Mouse (Mus musculus): ENCODE results near the gene P2rx4. TPM values are rescaled to one million over a fixed set of nuclear protein-coding genes. Genes with fewer than 3 reads are reported as not detected.
A peak's percentile ranks its signal among the peaks of the same experiment; 100 is the strongest.

The P2rx4 gene
- polyA plus RNA-seq, 1 experiment from 2014 or later = 21.7 TPM

DNA sequence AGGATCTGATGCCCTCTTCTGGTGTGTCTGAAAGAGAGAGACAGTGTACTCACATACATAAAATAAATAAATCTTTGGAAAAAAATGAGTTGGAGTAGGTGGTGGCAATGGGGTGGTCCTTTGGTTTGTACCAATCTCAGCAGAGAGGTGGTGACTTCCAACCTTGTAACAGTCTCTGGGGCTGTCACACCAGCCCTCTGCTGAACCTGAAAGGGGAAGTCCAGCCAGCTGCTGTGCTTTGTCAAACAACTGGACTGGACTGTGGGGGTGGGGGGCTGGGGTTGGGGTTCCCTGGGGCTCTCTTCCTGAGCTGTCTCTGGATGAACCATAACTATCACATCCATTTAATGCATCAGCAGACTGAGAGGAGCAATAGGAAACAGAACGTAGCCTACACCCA lies 8.4 kb downstream of the P2rx4 start:
- H3K4me3 ChIP-seq (ENCODE audit: low read length) = no peak overlapping the region
- 82% methylated on average over 1 of the region's 1 CpGs for WGBS
- H3K9ac ChIP-seq (ENCODE audit: low read length) = no peak overlapping the region
- H3K4me2 ChIP-seq (ENCODE audit: low read depth, low read length) = no peak overlapping the region
- H3K27ac ChIP-seq (ENCODE audit: low read length) = no peak overlapping the region
- peaks cover 6% of the 10 kb centered on the region for H3K36me3 ChIP-seq (ENCODE audit: control insufficient read depth, insufficient read depth)
- H3K9me3 ChIP-seq (replicated peaks; ENCODE audit: control insufficient read depth, low read length) = peaks cover 6% of the 10 kb centered on the region
- no peaks in the 10 kb centered on the region for H3K27me3 ChIP-seq (ENCODE audit: control insufficient read depth, insufficient read depth, low read length)
- ATAC-seq (replicated peaks; ENCODE audit: extremely low read depth, insufficient read depth, low FRiP score) = no peak
- H3K4me1 ChIP-seq (ENCODE audit: control insufficient read depth, insufficient read depth, low read length) = no peaks in the 10 kb centered on the region

DNA sequence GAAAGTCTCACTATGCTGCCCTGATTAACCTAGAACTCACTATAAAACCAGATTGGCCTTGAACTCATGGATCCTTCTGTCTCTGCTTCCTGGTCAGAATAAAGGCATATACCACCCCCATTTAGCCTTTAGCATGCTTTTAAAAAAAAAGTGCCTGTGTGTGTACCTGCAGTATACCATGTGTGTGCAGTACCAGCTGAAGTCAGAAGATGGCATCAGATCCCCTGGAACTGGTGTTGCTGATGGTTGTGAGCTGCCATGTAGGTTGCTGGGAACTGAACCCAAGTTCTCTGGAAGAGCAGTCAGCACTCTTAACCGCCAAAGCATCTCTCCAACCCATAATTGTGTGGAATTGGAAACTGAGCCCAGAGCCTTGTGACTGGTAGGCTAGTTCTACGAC lies 9.4 kb downstream of the P2rx4 start:
- Histone ChIP-seq H3K4me1 (ENCODE audit: control insufficient read depth, insufficient read depth, low read length) (no peaks in the 10 kb centered on the region), H3K4me2 (ENCODE audit: low read depth, low read length) (no peak overlapping the region), H3K9me3 (replicated peaks; ENCODE audit: control insufficient read depth, low read length) (peaks cover 6% of the 10 kb centered on the region), H3K36me3 (ENCODE audit: control insufficient read depth, insufficient read depth) (peaks cover 6% of the 10 kb centered on the region), H3K4me3 (ENCODE audit: low read length) (no peak overlapping the region), H3K9ac (ENCODE audit: low read length) (no peak overlapping the region), H3K27ac (ENCODE audit: low read length) (no peak overlapping the region), H3K27me3 (ENCODE audit: control insufficient read depth, insufficient read depth, low read length) (no peaks in the 10 kb centered on the region)
- 96% methylated on average over 2 of the region's 2 CpGs for WGBS
- ATAC-seq (replicated peaks; ENCODE audit: extremely low read depth, insufficient read depth, low FRiP score) = no peak

DNA sequence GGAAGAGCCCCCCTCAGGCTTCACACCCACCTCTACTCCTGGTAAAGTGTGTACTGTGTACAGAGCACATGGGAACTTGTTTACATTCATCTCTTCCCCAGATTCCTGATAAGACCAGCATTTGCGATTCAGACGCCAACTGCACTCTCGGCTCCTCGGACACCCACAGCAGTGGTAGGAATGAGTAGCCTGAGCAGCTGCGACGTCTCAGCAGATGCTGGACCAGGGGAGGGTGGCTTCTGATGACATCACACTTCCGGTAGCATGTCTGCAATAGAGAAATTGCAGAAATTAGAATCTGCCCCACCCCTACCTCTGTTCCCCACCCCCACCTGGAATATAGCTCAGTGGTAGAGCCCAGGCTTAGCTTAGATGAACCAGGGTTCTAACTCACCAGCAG lies 11.1 kb downstream of the P2rx4 start:
- no peak overlapping the region for H3K4me2 ChIP-seq (ENCODE audit: low read depth, low read length)
- no peaks in the 10 kb centered on the region for H3K27me3 ChIP-seq (ENCODE audit: control insufficient read depth, insufficient read depth, low read length)
- H3K4me3 ChIP-seq (ENCODE audit: low read length) = no peak overlapping the region
- H3K9ac ChIP-seq (ENCODE audit: low read length) = no peak overlapping the region
- H3K27ac ChIP-seq (ENCODE audit: low read length) = no peak overlapping the region
- ATAC-seq (replicated peaks; ENCODE audit: extremely low read depth, insufficient read depth, low FRiP score) = no peak
- WGBS = 57% methylated on average over 7 of the region's 7 CpGs
- H3K9me3 ChIP-seq (replicated peaks; ENCODE audit: control insufficient read depth, low read length) = peaks cover 7% of the 10 kb centered on the region
- H3K4me1 ChIP-seq (ENCODE audit: control insufficient read depth, insufficient read depth, low read length) = no peaks in the 10 kb centered on the region
- H3K36me3 ChIP-seq (ENCODE audit: control insufficient read depth, insufficient read depth) = peaks cover 6% of the 10 kb centered on the region

DNA sequence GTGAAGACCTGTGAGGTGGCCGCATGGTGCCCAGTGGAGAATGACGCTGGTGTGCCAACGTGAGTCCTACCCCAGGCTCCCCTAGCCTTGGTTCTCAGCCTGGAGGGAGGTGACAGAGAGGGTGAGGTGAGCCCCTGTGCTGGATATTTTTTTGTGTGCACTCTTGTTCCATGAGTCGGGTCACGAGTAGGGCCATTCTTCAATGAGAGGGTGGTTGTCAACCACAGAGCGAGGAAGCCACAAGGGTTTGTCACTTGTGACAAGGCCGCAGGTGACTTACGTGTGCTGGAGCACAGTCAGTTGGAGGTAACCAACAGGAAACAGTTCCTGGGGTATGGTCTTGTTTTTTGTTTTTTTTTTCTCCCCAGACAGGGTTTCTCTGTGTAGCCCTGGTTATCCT lies 11.8 kb downstream of the P2rx4 start:
- H3K36me3 ChIP-seq (ENCODE audit: control insufficient read depth, insufficient read depth) = peaks cover 6% of the 10 kb centered on the region
- H3K27ac ChIP-seq (ENCODE audit: low read length) = no peak overlapping the region
- H3K4me2 ChIP-seq (ENCODE audit: low read depth, low read length) = no peak overlapping the region
- H3K9me3 ChIP-seq (replicated peaks; ENCODE audit: control insufficient read depth, low read length) = peaks cover 7% of the 10 kb centered on the region
- no peaks in the 10 kb centered on the region for H3K4me1 ChIP-seq (ENCODE audit: control insufficient read depth, insufficient read depth, low read length)
- ATAC-seq (replicated peaks; ENCODE audit: extremely low read depth, insufficient read depth, low FRiP score) = no peak
- H3K27me3 ChIP-seq (ENCODE audit: control insufficient read depth, insufficient read depth, low read length) = no peaks in the 10 kb centered on the region
- WGBS = 82% methylated on average over 8 of the region's 8 CpGs
- no peak overlapping the region for H3K4me3 ChIP-seq (ENCODE audit: low read length)
- H3K9ac ChIP-seq (ENCODE audit: low read length) = no peak overlapping the region

DNA sequence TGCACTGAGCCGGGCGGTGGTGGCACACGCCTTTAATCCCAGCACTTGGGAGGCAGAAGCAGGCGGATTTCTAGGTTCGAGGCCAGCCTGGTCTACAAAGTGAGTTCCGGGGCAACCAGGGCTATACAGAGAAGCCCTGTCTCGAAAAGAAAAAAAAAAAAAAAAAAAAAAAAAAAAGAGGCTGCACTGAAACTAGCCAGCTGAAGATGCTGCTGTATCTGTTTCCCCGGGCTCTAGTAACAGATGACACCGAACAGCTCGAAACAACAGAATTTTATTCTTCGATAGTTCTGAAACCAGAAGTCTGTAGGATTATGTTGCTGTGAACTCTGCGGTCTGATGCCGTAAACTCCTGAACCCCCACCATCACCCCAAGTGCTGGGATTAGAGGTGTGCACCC lies 18.1 kb downstream of the P2rx4 start:
- H3K4me2 ChIP-seq (ENCODE audit: low read depth, low read length) = no peak overlapping the region
- no peak overlapping the region for H3K27ac ChIP-seq (ENCODE audit: low read length)
- no peaks in the 10 kb centered on the region for H3K4me1 ChIP-seq (ENCODE audit: control insufficient read depth, insufficient read depth, low read length)
- no peak overlapping the region for H3K9ac ChIP-seq (ENCODE audit: low read length)
- no peaks in the 10 kb centered on the region for H3K27me3 ChIP-seq (ENCODE audit: control insufficient read depth, insufficient read depth, low read length)
- peaks cover 4% of the 10 kb centered on the region for H3K9me3 ChIP-seq (replicated peaks; ENCODE audit: control insufficient read depth, low read length)
- no peak overlapping the region for H3K4me3 ChIP-seq (ENCODE audit: low read length)
- WGBS = 87% methylated on average over 13 of the region's 13 CpGs
- peaks cover 5% of the 10 kb centered on the region for H3K36me3 ChIP-seq (ENCODE audit: control insufficient read depth, insufficient read depth)
- ATAC-seq (replicated peaks; ENCODE audit: extremely low read depth, insufficient read depth, low FRiP score) = no peak

DNA sequence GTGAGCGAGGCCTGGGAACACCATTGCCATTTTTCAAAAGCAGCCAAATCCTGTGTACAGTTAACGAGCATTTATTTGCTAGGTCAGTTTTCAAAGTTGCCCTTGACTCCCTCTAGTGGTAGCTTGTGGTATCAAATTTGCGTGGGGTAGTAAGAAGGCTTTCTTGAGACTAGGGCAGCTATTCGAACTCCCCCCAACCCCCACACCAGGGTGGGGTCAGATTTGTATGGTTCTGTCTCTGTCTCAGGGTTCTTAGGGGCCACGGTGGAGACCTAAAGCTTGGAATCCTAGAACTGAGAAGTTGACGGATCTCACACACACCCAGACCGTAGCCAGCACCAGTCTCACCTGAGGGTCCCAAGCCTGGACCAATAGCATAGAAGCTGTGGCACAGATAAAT lies 18.7 kb downstream of the P2rx4 start:
- Histone ChIP-seq H3K9ac (ENCODE audit: low read length) (no peak overlapping the region), H3K36me3 (ENCODE audit: control insufficient read depth, insufficient read depth) (peaks cover 5% of the 10 kb centered on the region), H3K27ac (ENCODE audit: low read length) (no peak overlapping the region), H3K4me2 (ENCODE audit: low read depth, low read length) (no peak overlapping the region), H3K4me3 (ENCODE audit: low read length) (no peak overlapping the region), H3K27me3 (ENCODE audit: control insufficient read depth, insufficient read depth, low read length) (no peaks in the 10 kb centered on the region), H3K4me1 (ENCODE audit: control insufficient read depth, insufficient read depth, low read length) (no peaks in the 10 kb centered on the region), H3K9me3 (replicated peaks; ENCODE audit: control insufficient read depth, low read length) (peaks cover 4% of the 10 kb centered on the region)
- no peak; the same call in 1 of the 2 replicates for ATAC-seq (replicated peaks; ENCODE audit: extremely low read depth, insufficient read depth, low FRiP score)
- 17% methylated on average over 7 of the region's 7 CpGs for WGBS

DNA sequence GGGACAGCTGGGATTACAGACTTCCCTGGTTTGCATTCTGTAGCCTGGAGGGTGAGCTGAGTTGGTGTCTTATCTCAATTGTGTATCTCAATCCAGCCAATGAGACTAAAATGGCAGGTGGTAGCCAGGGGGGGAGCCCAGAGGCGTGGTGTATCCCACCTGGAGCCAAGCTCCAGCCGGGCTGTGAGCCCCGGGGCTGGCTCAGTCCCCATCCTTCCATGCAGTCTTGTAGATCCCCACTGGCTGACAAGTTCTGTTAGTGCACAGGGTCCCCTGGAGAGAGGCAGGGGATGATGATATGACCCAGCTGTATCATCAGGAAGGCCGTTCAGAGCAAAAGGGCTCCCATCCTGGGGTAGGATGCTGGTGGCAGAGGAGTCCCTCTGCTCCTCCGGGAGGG lies 19.3 kb downstream of the P2rx4 start:
- Histone ChIP-seq H3K4me2 (ENCODE audit: low read depth, low read length) (no peak overlapping the region), H3K4me3 (ENCODE audit: low read length) (no peak overlapping the region), H3K9me3 (replicated peaks; ENCODE audit: control insufficient read depth, low read length) (peaks cover 4% of the 10 kb centered on the region), H3K4me1 (ENCODE audit: control insufficient read depth, insufficient read depth, low read length) (no peaks in the 10 kb centered on the region; the same call in 1 of the 2 replicates), H3K27me3 (ENCODE audit: control insufficient read depth, insufficient read depth, low read length) (no peaks in the 10 kb centered on the region), H3K27ac (ENCODE audit: low read length) (no peak overlapping the region), H3K36me3 (ENCODE audit: control insufficient read depth, insufficient read depth) (peaks cover 5% of the 10 kb centered on the region), H3K9ac (ENCODE audit: low read length) (no peak overlapping the region)
- 69% methylated on average over 5 of the region's 5 CpGs for WGBS
- no peak for ATAC-seq (replicated peaks; ENCODE audit: extremely low read depth, insufficient read depth, low FRiP score)

DNA sequence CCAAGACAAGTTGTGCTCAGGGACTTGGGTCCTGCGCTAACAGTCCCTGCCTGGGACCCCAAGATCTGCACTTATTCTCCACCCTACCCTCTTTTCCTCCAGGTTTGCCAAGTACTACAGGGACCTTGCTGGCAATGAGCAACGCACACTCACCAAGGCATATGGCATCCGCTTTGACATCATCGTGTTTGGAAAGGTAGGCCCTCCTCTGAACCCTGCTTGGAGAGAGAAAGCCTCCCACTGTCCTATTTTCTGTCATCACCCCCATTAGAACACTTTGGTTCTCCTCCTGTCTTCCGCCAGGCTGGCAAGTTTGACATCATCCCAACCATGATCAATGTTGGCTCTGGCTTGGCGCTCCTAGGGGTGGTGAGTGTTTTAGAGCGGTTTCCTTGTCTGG lies 19.8 kb downstream of the P2rx4 start:
- Histone ChIP-seq H3K36me3 (ENCODE audit: control insufficient read depth, insufficient read depth) (peaks cover 5% of the 10 kb centered on the region), H3K9ac (ENCODE audit: low read length) (no peak overlapping the region), H3K27ac (ENCODE audit: low read length) (no peak overlapping the region), H3K4me1 (ENCODE audit: control insufficient read depth, insufficient read depth, low read length) (peaks cover 5% of the 10 kb centered on the region; the same call in 1 of the 2 replicates), H3K4me3 (ENCODE audit: low read length) (no peak overlapping the region), H3K27me3 (ENCODE audit: control insufficient read depth, insufficient read depth, low read length) (no peaks in the 10 kb centered on the region), H3K4me2 (ENCODE audit: low read depth, low read length) (no peak overlapping the region), H3K9me3 (replicated peaks; ENCODE audit: control insufficient read depth, low read length) (peaks cover 4% of the 10 kb centered on the region)
- WGBS = 88% methylated on average over 7 of the region's 7 CpGs
- ATAC-seq (replicated peaks; ENCODE audit: extremely low read depth, insufficient read depth, low FRiP score) = no peak

DNA sequence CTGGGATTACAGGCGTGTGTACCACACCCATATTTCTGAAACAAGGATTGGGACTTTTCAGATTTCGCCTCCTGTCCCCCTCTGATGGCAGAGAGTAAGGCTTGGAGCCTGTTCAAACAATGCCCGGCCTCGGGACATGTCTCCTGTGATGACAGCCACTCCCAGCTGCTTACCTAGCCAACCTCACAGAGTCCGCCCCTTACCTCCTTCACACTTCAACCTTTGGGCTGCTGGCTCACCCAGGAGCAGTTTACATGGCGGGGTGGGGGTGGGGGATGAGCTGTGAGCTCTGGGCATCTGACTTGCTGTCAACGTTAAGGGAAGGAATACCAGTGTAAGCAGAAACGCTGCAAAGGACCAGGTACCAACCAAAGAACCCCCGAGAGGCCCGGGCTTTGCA lies 23.4 kb downstream of the P2rx4 start:
- H3K9ac ChIP-seq (ENCODE audit: low read length) = no peak overlapping the region
- H3K27ac ChIP-seq (ENCODE audit: low read length) = no peak overlapping the region
- no peak overlapping the region for H3K4me2 ChIP-seq (ENCODE audit: low read depth, low read length)
- H3K36me3 ChIP-seq (ENCODE audit: control insufficient read depth, insufficient read depth) = peaks cover 5% of the 10 kb centered on the region
- H3K4me1 ChIP-seq (ENCODE audit: control insufficient read depth, insufficient read depth, low read length) = peaks cover 8% of the 10 kb centered on the region; the same call in 1 of the 2 replicates
- WGBS = 72% methylated on average over 10 of the region's 10 CpGs
- no peak overlapping the region for H3K4me3 ChIP-seq (ENCODE audit: low read length)
- H3K9me3 ChIP-seq (replicated peaks; ENCODE audit: control insufficient read depth, low read length) = no peaks in the 10 kb centered on the region
- ATAC-seq (replicated peaks; ENCODE audit: extremely low read depth, insufficient read depth, low FRiP score) = no peak
- H3K27me3 ChIP-seq (ENCODE audit: control insufficient read depth, insufficient read depth, low read length) = no peaks in the 10 kb centered on the region

DNA sequence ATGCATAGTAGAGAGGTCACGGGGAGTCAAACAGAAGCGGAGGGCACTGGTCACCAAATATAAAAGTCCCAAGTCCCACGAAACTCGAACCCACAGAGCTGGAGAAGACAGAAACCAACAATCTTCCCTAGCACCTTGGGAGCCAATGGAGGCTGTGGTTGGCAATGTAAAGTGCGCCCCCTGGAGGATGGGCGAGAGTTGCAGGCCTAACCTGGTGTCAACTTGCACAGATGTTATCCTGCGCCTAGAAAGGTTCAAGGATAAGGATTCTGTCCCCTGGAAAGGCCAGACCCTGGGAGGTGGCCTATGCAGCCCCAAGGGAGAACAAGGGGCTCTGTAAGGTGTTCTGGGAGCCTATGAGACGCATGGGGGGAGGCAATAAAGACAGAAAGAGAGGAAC lies 24.0 kb downstream of the P2rx4 start:
- H3K4me2 ChIP-seq (ENCODE audit: low read depth, low read length) = peak overlapping the region; percentile 44; the same call in 1 of the 2 replicates
- H3K9me3 ChIP-seq (replicated peaks; ENCODE audit: control insufficient read depth, low read length) = no peaks in the 10 kb centered on the region
- no peaks in the 10 kb centered on the region for H3K27me3 ChIP-seq (ENCODE audit: control insufficient read depth, insufficient read depth, low read length)
- 64% methylated on average over 8 of the region's 8 CpGs for WGBS
- no peak overlapping the region for H3K9ac ChIP-seq (ENCODE audit: low read length)
- H3K4me1 ChIP-seq (ENCODE audit: control insufficient read depth, insufficient read depth, low read length) = peaks cover 8% of the 10 kb centered on the region; the same call in 1 of the 2 replicates
- H3K27ac ChIP-seq (ENCODE audit: low read length) = peak overlapping the region; percentile 73
- H3K36me3 ChIP-seq (ENCODE audit: control insufficient read depth, insufficient read depth) = peaks cover 5% of the 10 kb centered on the region
- H3K4me3 ChIP-seq (ENCODE audit: low read length) = no peak overlapping the region
- ATAC-seq (replicated peaks; ENCODE audit: extremely low read depth, insufficient read depth, low FRiP score) = no peak

Measured in heart, embryonic 16.5 days (tissue).